8 mouse cellular contexts compared by ENCODE assay signal in the genomic region with DNA sequence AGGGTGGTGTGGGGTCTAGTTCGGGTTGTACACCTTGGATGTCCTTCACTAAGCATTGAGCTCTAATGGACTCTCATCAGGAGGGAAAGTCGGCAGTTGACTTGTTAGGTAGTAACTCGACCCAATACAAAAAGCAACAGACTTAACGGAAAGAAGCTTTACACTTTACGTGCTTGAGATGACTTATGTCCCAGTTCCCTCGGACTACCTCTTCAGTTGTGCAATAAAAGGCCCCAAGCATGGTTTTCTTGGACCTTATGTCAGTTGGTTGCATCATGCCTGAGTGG. TPM values are rescaled to one million over a fixed set of nuclear protein-coding genes. Genes with fewer than 3 reads are reported as not detected.
DNase-seq lines count a peak whose midpoint lies in the region; ATAC-seq lines count a peak whose summit lies in the region.

No protein-coding gene starts in this region.

- no peaks in the 10 kb centered on the region for H3K9me3 ChIP-seq in kidney, embryonic 16.5 days (ENCODE audit: low read length)
- no peaks in the 10 kb centered on the region for H3K9me3 ChIP-seq in embryonic facial prominence, embryonic 14.5 days (ENCODE audit: control insufficient read depth, low read length)
- no peaks in the 10 kb centered on the region for H3K9me3 ChIP-seq in intestine, embryonic 16.5 days (ENCODE audit: control insufficient read depth, low read length)
- no peaks in the 10 kb centered on the region for H3K9me3 ChIP-seq in neural tube, embryonic 12.5 days

- peak overlapping the region; percentile 99 for H3K9ac ChIP-seq in kidney, embryonic 16.5 days (replicated peaks; ENCODE audit: low read length)
- H3K9ac ChIP-seq in embryonic facial prominence, embryonic 14.5 days (ENCODE audit: low read depth, low read length), result peak overlapping the region; percentile 99
- H3K9ac ChIP-seq in intestine, embryonic 16.5 days (ENCODE audit: low read depth, low read length), result peak overlapping the region; percentile 97
- peak overlapping the region; percentile 99 for H3K9ac ChIP-seq in neural tube, embryonic 12.5 days

- 0% methylated on average over 6 of the region's 6 CpGs for WGBS in kidney, embryonic 16.5 days
- 0% methylated on average over 6 of the region's 6 CpGs for WGBS in embryonic facial prominence, embryonic 14.5 days
- WGBS in intestine, embryonic 16.5 days, result under 1% methylated on average over 6 of the region's 6 CpGs
- under 1% methylated on average over 6 of the region's 6 CpGs for WGBS in neural tube, embryonic 12.5 days

- no peaks in the 10 kb centered on the region for H3K27me3 ChIP-seq in kidney, embryonic 16.5 days (ENCODE audit: insufficient read depth, low read length)
- no peaks in the 10 kb centered on the region for H3K27me3 ChIP-seq in embryonic facial prominence, embryonic 14.5 days (replicated peaks; ENCODE audit: control insufficient read depth, insufficient read depth, low read length)
- no peaks in the 10 kb centered on the region for H3K27me3 ChIP-seq in intestine, embryonic 16.5 days (replicated peaks; ENCODE audit: control insufficient read depth, insufficient read depth, low read length)
- no peaks in the 10 kb centered on the region for H3K27me3 ChIP-seq in neural tube, embryonic 12.5 days (replicated peaks)

- peaks cover 24% of the 10 kb centered on the region for H3K4me1 ChIP-seq in kidney, embryonic 16.5 days (ENCODE audit: insufficient read depth, low read length)
- peaks cover 23% of the 10 kb centered on the region for H3K4me1 ChIP-seq in embryonic facial prominence, embryonic 14.5 days (ENCODE audit: control insufficient read depth, insufficient read depth, low read length)
- H3K4me1 ChIP-seq in intestine, embryonic 16.5 days (ENCODE audit: control insufficient read depth, insufficient read depth, low read length), result peaks cover 25% of the 10 kb centered on the region
- peaks cover 28% of the 10 kb centered on the region for H3K4me1 ChIP-seq in neural tube, embryonic 12.5 days

- H3K4me3 ChIP-seq in kidney, embryonic 16.5 days (ENCODE audit: low read length), result peak overlapping the region; percentile 92
- H3K4me3 ChIP-seq in embryonic facial prominence, embryonic 14.5 days (ENCODE audit: low read depth, low read length), result peak overlapping the region; percentile 85
- peak overlapping the region; percentile 91 for H3K4me3 ChIP-seq in intestine, embryonic 16.5 days (ENCODE audit: low read length)
- peak overlapping the region; percentile 96 for H3K4me3 ChIP-seq in neural tube, embryonic 12.5 days

- H3K4me2 ChIP-seq in kidney, embryonic 16.5 days (replicated peaks; ENCODE audit: low read depth, low read length), result peak overlapping the region; percentile 63
- peak overlapping the region; percentile 65 for H3K4me2 ChIP-seq in embryonic facial prominence, embryonic 14.5 days (ENCODE audit: low read depth, low read length)
- peak overlapping the region; percentile 68 for H3K4me2 ChIP-seq in intestine, embryonic 16.5 days (ENCODE audit: low read depth, low read length)
- peak overlapping the region; percentile 79 for H3K4me2 ChIP-seq in neural tube, embryonic 12.5 days (replicated peaks)

- H3K36me3 ChIP-seq in kidney, embryonic 16.5 days (ENCODE audit: insufficient read depth, low read length), result peaks cover 10% of the 10 kb centered on the region; the same call in 1 of the 2 replicates
- H3K36me3 ChIP-seq in embryonic facial prominence, embryonic 14.5 days (ENCODE audit: control insufficient read depth, insufficient read depth, low read length), result peaks cover 14% of the 10 kb centered on the region
- H3K36me3 ChIP-seq in intestine, embryonic 16.5 days (ENCODE audit: control insufficient read depth, insufficient read depth, low read length), result peaks cover 3% of the 10 kb centered on the region; the same call in 1 of the 2 replicates
- peaks cover 9% of the 10 kb centered on the region for H3K36me3 ChIP-seq in neural tube, embryonic 12.5 days

- ATAC-seq in kidney, embryonic 16.5 days (ENCODE audit: low FRiP score, low TSS enrichment), result no peak
- no peak for ATAC-seq in embryonic facial prominence, embryonic 14.5 days (ENCODE audit: low read depth)
- ATAC-seq in intestine, embryonic 16.5 days, result no peak
- no peak for ATAC-seq in neural tube, embryonic 12.5 days (ENCODE audit: low FRiP score, low read depth)

- no peak for DNase-seq in kidney, postnatal 36 days
- DNase-seq in embryonic facial prominence, embryonic 14.5 days (ENCODE audit: low spot score), result no peak
- no peak for DNase-seq in yolk sac, embryonic 10.5 days (ENCODE audit: low spot score)
- no peak for DNase-seq in kidney, adult 8-10 months
- DNase-seq in cerebellum, postnatal 10 days, result no peak

- H3K27ac ChIP-seq in kidney, embryonic 16.5 days (ENCODE audit: low read length), result peak overlapping the region; percentile 100
- H3K27ac ChIP-seq in embryonic facial prominence, embryonic 14.5 days (replicated peaks; ENCODE audit: low read depth, low read length), result peak overlapping the region; percentile 98
- peak overlapping the region; percentile 99 for H3K27ac ChIP-seq in intestine, embryonic 16.5 days (ENCODE audit: low read length)
- peak overlapping the region; percentile 98 for H3K27ac ChIP-seq in neural tube, embryonic 12.5 days

RNA-seq across cellular contexts. Expression of a gene that starts 0.4 kb away (rescaled TPM):
- polyA plus RNA-seq in kidney, embryonic 16.5 days (2015; fragmentation: Nextera tagmentation; extraction: Ambion mirVana), result 139 and 146 TPM in 2 replicates
- polyA plus RNA-seq in embryonic facial prominence, embryonic 14.5 days (2014; fragmentation: Nextera tagmentation; extraction: Ambion mirVana), result 141 and 158 TPM in 2 replicates
- 113 and 115 TPM in 2 replicates for polyA plus RNA-seq in intestine, embryonic 16.5 days (2015; fragmentation: Nextera tagmentation; extraction: Ambion mirVana)
- polyA plus RNA-seq in neural tube, embryonic 12.5 days (2016; fragmentation: Nextera tagmentation; extraction: Ambion mirVana), result 219 and 237 TPM in 2 replicates

RNA-seq across cellular contexts. Expression of a gene that starts 0.6 kb away (rescaled TPM):
- polyA plus RNA-seq in kidney, embryonic 16.5 days (2015; fragmentation: Nextera tagmentation; extraction: Ambion mirVana), result 104 and 108 TPM in 2 replicates
- 103 and 107 TPM in 2 replicates for polyA plus RNA-seq in embryonic facial prominence, embryonic 14.5 days (2014; fragmentation: Nextera tagmentation; extraction: Ambion mirVana)
- 81.9 and 91.0 TPM in 2 replicates for polyA plus RNA-seq in intestine, embryonic 16.5 days (2015; fragmentation: Nextera tagmentation; extraction: Ambion mirVana)
- 93.5 and 96.7 TPM in 2 replicates for polyA plus RNA-seq in neural tube, embryonic 12.5 days (2016; fragmentation: Nextera tagmentation; extraction: Ambion mirVana)

RNA-seq across cellular contexts. Expression of a gene that starts 13.8 kb away (rescaled TPM):
- polyA plus RNA-seq in kidney, embryonic 16.5 days (2015; fragmentation: Nextera tagmentation; extraction: Ambion mirVana), result 65.4 and 67.5 TPM in 2 replicates
- 42.0 and 48.5 TPM in 2 replicates for polyA plus RNA-seq in embryonic facial prominence, embryonic 14.5 days (2014; fragmentation: Nextera tagmentation; extraction: Ambion mirVana)
- 52.4 and 53.2 TPM in 2 replicates for polyA plus RNA-seq in intestine, embryonic 16.5 days (2015; fragmentation: Nextera tagmentation; extraction: Ambion mirVana)
- 38.6 and 40.5 TPM in 2 replicates for polyA plus RNA-seq in neural tube, embryonic 12.5 days (2016; fragmentation: Nextera tagmentation; extraction: Ambion mirVana)

RNA-seq across cellular contexts. Expression of a gene that starts 14.6 kb away (rescaled TPM):
- polyA plus RNA-seq in kidney, embryonic 16.5 days (2015; fragmentation: Nextera tagmentation; extraction: Ambion mirVana), result 1.1 and 1.4 TPM in 2 replicates
- polyA plus RNA-seq in embryonic facial prominence, embryonic 14.5 days (2014; fragmentation: Nextera tagmentation; extraction: Ambion mirVana), result 0.54 and 1.1 TPM in 2 replicates
- polyA plus RNA-seq in intestine, embryonic 16.5 days (2015; fragmentation: Nextera tagmentation; extraction: Ambion mirVana), result 0.83 and 1.1 TPM in 2 replicates
- 2.0 and 2.2 TPM in 2 replicates for polyA plus RNA-seq in neural tube, embryonic 12.5 days (2016; fragmentation: Nextera tagmentation; extraction: Ambion mirVana)

RNA-seq across cellular contexts. Expression of a gene that starts 45.1 kb away (rescaled TPM):
- 23.9 and 26.9 TPM in 2 replicates for polyA plus RNA-seq in kidney, embryonic 16.5 days (2015; fragmentation: Nextera tagmentation; extraction: Ambion mirVana)
- polyA plus RNA-seq in embryonic facial prominence, embryonic 14.5 days (2014; fragmentation: Nextera tagmentation; extraction: Ambion mirVana), result 17.8 and 21.1 TPM in 2 replicates
- 8.6 and 9.8 TPM in 2 replicates for polyA plus RNA-seq in intestine, embryonic 16.5 days (2015; fragmentation: Nextera tagmentation; extraction: Ambion mirVana)
- polyA plus RNA-seq in neural tube, embryonic 12.5 days (2016; fragmentation: Nextera tagmentation; extraction: Ambion mirVana), result 38.0 and 39.0 TPM in 2 replicates
